Mouse (Mus musculus): ENCODE results near the gene Crot. TPM values are rescaled to one million over a fixed set of nuclear protein-coding genes. Genes with fewer than 3 reads are reported as not detected.
"Not testable (repeated sequence)": the region's sequence is repeated elsewhere in the genome, so short reads cannot be mapped to it uniquely, and the experiment has no call there.

Crot gene
- total RNA-seq, 2 experiments from 2014 or later, result 23.3 to 29.4 TPM

- DNase-seq (ENCODE audit: low spot score in 2 of 2); intact Hi-C loops (cut with DNase I): not testable (repeated sequence)
These were observed 2.9 kb upstream of the Crot start for GRCm38 (mm10) chr5:9000006-9000405.

GRCm38 (mm10) chr5:8999108-8999507, 2.0 kb upstream of the Crot start:
- intact Hi-C loops (cut with DNase I), result loop anchor here (5.0 kb wide), 2 partner anchors 103 to 577 kb away; partner anchors contain the start of genes Dbf4, Slc25a40 and Tmem243
- no peak for DNase-seq (ENCODE audit: low spot score in 2 of 2)

GRCm38 (mm10) chr5:8997513-8997895, 380 bp upstream of the Crot start:
- intact Hi-C loops (cut with DNase I), result loop anchor here (5.0 kb wide), 2 partner anchors 105 to 575 kb away; partner anchors contain the start of genes Dbf4, Slc25a40 and Tmem243
- no peak for DNase-seq (ENCODE audit: low spot score in 2 of 2)

- intact Hi-C loops (cut with DNase I), result loop anchor here (5.0 kb wide), 2 partner anchors 106 to 574 kb away; partner anchors contain the start of genes Dbf4, Slc25a40 and Tmem243
- DNase-seq (ENCODE audit: low spot score in 2 of 2), result peak in 1 of 2 experiments; percentile 27
These were observed 998 bp downstream of the Crot start for GRCm38 (mm10) chr5:8995966-8996685.

GRCm38 (mm10) chr5:8991626-8992025, 5.5 kb downstream of the Crot start:
- intact Hi-C loops (cut with DNase I), result no loop called here

GRCm38 (mm10) chr5:8990526-8990925, 6.6 kb downstream of the Crot start:
- DNase-seq (ENCODE audit: low spot score in 2 of 2), result no peak
- intact Hi-C loops (cut with DNase I), result no loop called here

More at GRCm38 (mm10) chr5:8991626-8992025, 5.5 kb downstream of the Crot start:
- no peak for DNase-seq (ENCODE audit: low spot score in 2 of 2)

- no peak for DNase-seq (ENCODE audit: low spot score in 2 of 2)
- intact Hi-C loops (cut with DNase I), result no loop called here
These were observed 9.2 kb downstream of the Crot start for GRCm38 (mm10) chr5:8987925-8988324.

- intact Hi-C loops (cut with DNase I), result no loop called here
- DNase-seq (ENCODE audit: low spot score in 2 of 2), result no peak
These were observed 11.7 kb downstream of the Crot start for GRCm38 (mm10) chr5:8985470-8985869.

GRCm38 (mm10) chr5:8974721-8975120, 22.4 kb downstream of the Crot start:
- no peak for DNase-seq (ENCODE audit: low spot score in 2 of 2)
- intact Hi-C loops (cut with DNase I), result no loop called here

GRCm38 (mm10) chr5:8972355-8972754, 24.8 kb downstream of the Crot start:
- no peak for DNase-seq (ENCODE audit: low spot score in 2 of 2)
- intact Hi-C loops (cut with DNase I), result no loop called here

- intact Hi-C loops (cut with DNase I), result no loop called here
- DNase-seq (ENCODE audit: low spot score in 2 of 2), result no peak
These were observed 26.4 kb downstream of the Crot start for GRCm38 (mm10) chr5:8970694-8971093.

GRCm38 (mm10) chr5:8964487-8964886, 32.6 kb downstream of the Crot start:
- intact Hi-C loops (cut with DNase I), result no loop called here
- no peak for DNase-seq (ENCODE audit: low spot score in 2 of 2)

- intact Hi-C loops (cut with DNase I), result no loop called here
- no peak for DNase-seq (ENCODE audit: low spot score in 2 of 2)
These were observed 36.6 kb downstream of the Crot start for GRCm38 (mm10) chr5:8960534-8960933.

GRCm38 (mm10) chr5:8955544-8955943, 41.6 kb downstream of the Crot start:
- no peak for DNase-seq (ENCODE audit: low spot score in 2 of 2)
- intact Hi-C loops (cut with DNase I), result no loop called here

- DNase-seq (ENCODE audit: low spot score in 2 of 2), result no peak
- intact Hi-C loops (cut with DNase I), result no loop called here
These were observed 43.5 kb downstream of the Crot start for GRCm38 (mm10) chr5:8953660-8954059.

GRCm38 (mm10) chr5:8947423-8948110, 49.6 kb downstream of the Crot start:
- intact Hi-C loops (cut with DNase I), result no loop called here

GRCm38 (mm10) chr5:8943836-8944235, 53.3 kb downstream of the Crot start:
- DNase-seq (ENCODE audit: low spot score in 2 of 2), result no peak
- intact Hi-C loops (cut with DNase I), result no loop called here

More at GRCm38 (mm10) chr5:8947423-8948110, 49.6 kb downstream of the Crot start:
- DNase-seq (ENCODE audit: low spot score in 2 of 2), result no peak

GRCm38 (mm10) chr5:8941266-8941665, 55.9 kb downstream of the Crot start:
- intact Hi-C loops (cut with DNase I); DNase-seq (ENCODE audit: low spot score in 2 of 2): not testable (repeated sequence)

GRCm38 (mm10) chr5:8937965-8938364, 59.2 kb downstream of the Crot start:
- no peak for DNase-seq (ENCODE audit: low spot score in 2 of 2)
- intact Hi-C loops (cut with DNase I), result no loop called here

- intact Hi-C loops (cut with DNase I), result no loop called here
- no peak for DNase-seq (ENCODE audit: low spot score in 2 of 2)
These were observed 68.7 kb downstream of the Crot start for GRCm38 (mm10) chr5:8928440-8928839.

- intact Hi-C loops (cut with DNase I), result no loop called here
- DNase-seq (ENCODE audit: low spot score in 2 of 2), result no peak
These were observed 80.1 kb downstream of the Crot start for GRCm38 (mm10) chr5:8917069-8917468.
